Mouse (Mus musculus): ENCODE data around the gene Gje1. TPM values are rescaled to one million over a fixed set of nuclear protein-coding genes. Genes with fewer than 3 reads are reported as not detected.

Gene Gje1
- total RNA-seq (2021), result not detected in 2 replicates
- long read RNA-seq, experiment 1, result 0 reads
- long read RNA-seq, experiment 2, result 0 reads

DNA sequence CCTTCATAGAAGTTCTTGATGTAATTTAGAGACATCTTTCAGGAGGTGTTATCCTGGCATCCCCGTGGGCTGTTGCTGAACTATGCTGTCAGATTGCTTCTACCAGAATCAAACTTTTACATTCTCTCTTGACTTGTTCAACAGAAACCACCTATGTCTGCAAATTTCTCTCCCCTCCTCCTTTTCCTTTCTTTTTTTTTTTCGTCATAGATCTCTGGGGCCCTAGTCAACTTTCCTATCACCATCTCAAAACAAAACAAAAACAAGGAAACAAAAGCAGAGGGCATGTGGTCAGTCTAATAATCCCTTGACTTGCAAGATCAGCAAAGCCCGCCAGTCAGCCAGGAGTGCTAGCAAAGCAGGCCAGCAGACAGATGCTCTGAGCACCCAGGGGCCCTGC, at the start of gene Gje1:
Gene Gje1, minus strand, starts transcription at position 101 of the 400 bp plus-strand sequence.
- DNase-seq, result no peak

DNA sequence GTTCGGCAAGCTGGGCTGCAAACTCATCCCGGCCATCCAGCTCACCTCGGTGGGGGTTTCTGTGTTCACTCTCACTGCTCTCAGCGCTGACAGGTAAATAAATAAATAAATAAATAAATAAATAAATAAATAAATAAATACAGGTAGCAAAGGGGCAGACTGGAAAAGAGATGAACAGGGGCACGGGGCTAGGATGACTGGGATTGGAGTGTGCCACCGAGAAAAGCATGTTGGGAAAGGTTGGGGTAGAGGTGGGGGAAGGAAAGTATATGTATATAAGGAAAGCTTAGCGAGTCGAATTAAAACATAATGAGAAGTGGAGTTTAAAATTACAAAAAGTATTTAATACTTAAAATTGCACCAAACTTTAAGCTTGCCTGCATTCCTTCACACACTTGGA, 42.6 kb upstream of the Gje1 start:
- no peak for DNase-seq

DNA sequence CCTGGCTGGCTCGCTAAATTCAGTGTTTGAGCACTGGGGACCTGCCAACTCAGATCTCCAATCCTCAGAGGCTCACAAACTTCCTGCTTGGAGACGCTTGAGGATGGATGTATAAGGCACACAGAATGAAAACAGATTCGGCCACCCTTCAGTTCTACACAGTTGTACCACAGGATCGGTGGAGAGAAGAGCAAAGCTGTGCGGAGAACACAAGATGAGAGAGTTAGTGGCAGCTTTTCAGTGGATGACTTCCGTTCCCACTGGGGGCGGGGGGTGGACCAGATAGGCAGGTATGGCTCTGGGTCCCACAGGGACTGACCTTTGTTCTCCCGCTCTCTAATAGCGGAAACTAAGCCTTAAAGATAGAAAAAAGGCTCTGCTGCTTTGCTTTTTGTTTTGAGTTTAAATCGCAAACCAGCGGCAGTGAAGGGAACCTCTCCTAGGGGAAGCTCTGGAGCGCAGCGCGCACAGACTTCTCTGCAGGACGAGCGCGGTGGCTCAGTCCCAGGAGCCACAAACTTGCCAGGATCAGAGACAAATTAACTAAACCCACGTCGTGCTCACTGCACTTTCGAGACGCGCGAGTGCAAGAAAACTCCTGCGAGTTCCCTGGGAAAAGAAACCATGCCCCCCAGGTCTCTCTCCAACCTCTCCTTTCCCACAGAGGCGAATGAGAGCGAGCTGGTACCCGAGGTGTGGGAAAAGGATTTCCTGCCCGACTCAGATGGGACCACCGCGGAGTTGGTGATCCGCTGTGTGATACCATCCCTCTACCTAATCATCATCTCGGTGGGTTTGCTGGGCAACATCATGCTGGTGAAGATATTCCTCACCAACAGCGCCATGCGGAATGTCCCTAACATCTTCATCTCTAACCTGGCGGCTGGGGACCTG, 41.9 kb upstream of the Gje1 start:
- no peak for DNase-seq

DNA sequence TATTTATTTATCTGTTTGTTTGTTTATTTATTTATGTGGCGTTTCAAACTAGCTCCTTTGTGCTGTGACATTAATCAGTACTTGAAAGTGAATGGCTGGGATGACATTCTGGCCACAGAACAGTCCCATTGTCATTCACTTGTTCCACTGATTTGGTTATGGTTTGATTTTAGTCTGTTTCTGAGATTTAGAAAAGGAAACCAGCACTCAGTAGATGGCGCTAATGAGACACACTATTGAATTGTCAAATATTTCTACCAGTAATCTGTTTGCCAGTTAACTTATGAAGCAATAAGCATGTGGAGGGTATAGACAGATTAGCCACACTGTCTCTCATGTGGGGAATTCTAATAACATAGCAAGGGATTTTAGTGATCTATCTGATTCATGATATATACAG, 16.3 kb upstream of the Gje1 start:
- DNase-seq, result peak; percentile 17

DNA sequence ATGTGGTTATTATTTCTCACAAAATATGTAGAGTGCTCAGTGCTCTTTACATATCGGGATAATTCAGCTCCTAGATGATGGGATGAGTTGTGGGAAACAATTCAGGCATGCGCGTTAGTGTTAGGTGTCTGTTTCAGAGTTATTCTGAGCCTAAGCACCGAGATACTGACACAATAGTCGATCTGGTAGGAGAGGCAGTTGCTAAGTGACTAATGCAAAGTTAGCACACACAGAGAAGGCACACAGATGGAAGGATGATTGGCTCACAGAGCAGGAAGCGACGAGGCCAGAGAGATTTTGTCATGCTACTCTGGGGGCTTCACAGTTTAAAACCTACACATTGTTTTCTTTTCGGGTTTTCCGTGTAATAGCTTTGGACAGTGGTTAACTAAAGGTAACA, 7.7 kb upstream of the Gje1 start:
- no peak for DNase-seq

DNA sequence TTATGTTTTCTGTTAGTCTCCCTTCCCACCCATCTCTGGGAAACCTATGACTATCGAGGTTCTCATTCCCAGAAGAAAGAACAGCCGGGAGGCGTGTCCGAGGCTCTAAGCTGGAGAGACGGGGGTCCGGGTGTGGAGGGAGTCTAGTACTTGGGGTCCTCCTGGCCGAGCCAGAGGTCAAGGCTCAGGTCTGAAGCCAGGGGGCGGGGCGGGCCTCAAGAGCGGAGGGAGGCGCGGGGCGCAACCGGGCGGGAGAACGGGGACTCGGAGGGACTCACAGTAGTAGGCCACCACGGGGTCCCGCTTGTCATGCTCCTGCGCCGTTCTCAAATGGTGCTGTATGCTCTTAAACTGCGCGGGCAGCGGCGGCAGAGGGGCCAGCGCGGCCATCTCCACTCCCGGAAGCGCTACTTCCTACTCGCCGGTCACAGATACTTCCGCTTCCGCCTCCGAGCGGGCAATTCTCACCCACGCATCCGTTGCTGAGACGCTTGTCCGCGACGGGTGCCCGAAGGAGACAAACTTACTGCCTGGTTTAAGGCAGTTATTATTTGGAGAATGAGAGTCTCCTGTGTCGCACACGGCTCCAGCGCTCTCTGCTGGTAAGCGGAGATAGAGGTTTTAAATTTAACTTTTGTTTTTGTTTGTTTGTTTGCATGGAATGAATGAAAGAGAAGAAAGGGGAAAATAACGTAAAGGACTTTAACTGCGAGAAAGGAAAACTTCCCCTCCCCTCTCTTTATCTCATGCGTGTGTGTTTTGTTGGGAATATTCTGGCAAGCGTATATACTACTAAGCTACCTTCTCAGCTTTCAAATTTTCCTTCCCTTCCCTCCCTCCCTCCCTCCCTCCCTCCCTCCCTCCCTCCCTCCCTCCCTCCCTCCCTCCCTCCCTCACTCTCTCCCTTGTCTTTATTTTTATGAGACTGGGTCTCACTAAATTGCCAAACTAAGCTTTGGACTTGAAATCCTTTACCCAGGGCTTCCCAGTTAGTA, 12.6 kb downstream of the Gje1 start, which contains the start of the genes Vta1 and Nmbr:
Gene Vta1, minus strand, starts transcription at position 489 of the 995 bp plus-strand sequence.
Gene Nmbr, plus strand, starts transcription at position 520 of the 995 bp plus-strand sequence.
- DNase-seq, result peak; percentile 99

DNA sequence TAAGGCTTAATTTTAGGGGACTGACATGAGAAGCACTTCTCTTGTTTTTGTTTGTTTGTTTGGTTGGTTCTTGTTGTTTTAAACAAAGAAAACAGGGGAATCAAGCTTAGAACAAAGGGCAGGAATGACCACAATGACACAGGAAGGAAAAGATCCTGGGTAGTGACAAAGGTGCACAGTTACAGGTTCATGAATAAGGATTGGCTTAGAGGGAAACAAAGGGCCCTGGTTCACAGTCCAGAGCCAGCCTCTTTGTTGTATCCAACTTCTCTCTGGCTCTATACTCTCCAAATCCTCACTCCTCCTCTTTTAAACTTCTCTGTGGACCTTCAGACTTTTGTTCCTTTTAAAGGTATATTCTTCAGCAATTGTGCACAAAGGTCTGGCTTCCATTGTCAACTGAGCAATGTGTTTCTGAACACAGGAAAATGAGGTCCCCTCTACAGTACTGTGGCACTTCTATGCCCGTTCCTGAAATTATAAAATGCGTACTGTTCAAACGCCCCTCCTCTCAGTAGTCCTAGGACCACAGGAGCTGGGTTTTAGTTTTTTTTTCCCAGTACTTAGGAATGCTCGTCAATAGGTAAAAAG, 14.1 kb downstream of the Gje1 start:
- DNase-seq, result no peak

DNA sequence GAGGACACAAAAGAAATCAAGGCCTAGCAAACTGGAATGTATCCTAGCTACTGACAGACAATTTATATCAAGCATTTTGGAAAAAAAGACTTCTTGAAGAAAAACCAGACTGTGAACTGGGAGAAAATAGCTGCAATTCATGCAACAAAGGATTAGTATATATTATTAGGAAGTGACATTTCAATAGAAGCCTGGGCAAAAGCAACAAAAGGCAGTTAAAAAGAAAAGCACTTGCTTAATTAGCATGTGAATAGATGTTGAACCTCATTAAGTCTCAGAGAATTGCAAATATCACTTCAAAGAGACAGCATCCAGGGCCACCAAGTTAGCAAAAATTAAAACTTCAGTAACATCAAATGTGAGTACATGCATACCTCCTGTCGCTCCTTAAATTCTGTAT, 14.8 kb downstream of the Gje1 start:
- DNase-seq, result no peak

DNA sequence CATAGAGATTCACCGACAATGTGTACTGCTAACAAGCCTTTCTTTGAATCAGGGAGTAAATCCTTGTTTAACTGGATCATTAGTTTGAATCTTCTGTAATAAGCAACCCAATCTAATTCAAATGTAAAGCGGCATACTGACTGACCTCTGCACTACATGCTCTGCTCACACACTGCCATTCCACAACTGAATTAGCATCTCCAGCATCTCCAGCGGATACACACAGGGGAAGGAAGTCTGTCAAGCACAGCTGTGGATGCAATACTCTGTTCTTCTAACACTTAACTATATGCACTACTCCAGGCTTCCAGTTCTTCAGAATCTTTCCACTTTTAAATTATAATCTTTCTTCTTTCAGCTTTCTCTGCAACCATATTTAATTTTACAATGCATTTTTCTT, 27.7 kb downstream of the Gje1 start:
- no peak for DNase-seq

DNA sequence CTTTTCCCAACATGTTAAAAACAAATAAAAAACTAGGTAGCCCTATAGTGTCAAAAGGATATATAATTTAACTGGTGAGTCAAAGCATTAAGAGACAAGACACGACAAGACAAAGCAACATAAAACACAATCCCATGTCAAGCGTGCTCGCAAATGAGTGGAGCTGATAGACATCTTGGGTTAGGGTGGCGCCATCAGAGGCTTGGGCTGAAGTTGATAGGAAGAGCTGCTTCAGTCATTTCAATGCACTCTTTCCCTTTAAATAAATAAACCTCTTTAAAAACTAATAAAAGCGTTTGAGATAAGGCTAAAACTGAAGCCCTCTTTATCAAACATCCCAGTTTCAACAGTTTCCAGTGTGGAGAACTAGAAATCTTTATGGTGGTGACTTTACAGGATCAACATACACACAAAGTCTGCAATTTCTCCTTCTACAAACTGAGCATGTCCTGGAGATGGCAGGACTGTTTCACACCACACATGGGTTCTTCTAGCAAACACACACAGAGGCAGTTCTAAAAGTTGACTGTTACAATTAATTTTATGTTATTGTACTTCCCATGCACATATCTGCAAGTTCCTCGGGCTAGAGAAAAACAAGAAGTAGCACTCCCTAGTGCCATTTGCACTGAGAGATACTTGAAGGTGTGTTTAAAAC, 29.1 kb downstream of the Gje1 start:
- DNase-seq, result no peak

DNA sequence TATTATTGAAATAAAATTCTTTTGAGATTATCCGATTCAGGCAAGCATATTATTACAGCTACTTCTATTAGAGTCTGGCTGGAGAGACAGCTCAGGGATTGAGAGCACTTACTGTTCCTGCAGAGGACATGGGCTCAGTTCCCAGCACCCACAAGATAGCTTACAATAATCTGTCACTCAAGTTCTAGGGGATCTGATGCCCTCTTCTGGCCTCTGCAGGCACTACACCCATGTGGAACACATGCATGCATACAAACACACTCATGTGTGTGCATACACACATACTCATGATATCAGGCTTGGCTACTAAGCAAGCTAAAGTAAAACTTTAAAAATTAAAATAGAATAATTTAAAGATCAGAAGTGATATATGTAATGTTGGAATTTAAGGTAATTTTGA, 32.4 kb downstream of the Gje1 start:
- no peak for DNase-seq

DNA sequence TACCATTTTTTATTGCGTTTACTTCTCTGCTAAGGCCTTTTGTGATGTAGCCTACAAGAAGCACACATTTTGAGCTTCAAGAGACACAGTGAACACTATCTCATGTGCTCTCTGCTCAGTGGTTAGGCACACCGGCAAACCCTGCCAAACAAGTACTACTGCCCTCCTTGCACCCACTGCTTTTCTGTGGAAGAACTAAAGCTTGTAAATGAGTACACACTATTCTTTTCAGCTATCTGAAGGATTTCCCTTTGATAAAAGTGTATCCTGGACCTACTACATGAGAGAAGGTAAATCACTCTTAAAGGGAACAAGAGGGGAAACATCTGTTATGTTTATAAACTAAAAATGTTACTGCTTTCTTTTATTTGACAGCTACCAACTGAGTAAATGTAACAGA, 51.9 kb downstream of the Gje1 start:
- DNase-seq, result no peak

Other genes with a start within 250 kb of the Gje1 start
- gene Adgrg6, start 172.6 kb downstream of the Gje1 start, total RNA-seq (2021), result 2.2 and 2.4 TPM in 2 replicates
- gene Vta1, start 12.7 kb downstream of the Gje1 start, total RNA-seq (2021), result 50.8 and 66.0 TPM in 2 replicates
- not detected in 2 replicates for gene Nmbr, start 12.6 kb downstream of the Gje1 start, total RNA-seq (2021)

Measured in adrenal gland, postnatal 14 days (tissue).